In genomic region chr2:85060591-85061060, GRCm38 (mm10) we compare ENCODE assay signal across 8 mouse cellular contexts. TPM values are rescaled to one million over a fixed set of nuclear protein-coding genes. Genes with fewer than 3 reads are reported as not detected.
DNase-seq lines count a peak whose midpoint lies in the region; ATAC-seq and TF ChIP-seq lines count a peak whose summit lies in the region.

No protein-coding gene starts in this region.

- no peaks in the 10 kb centered on the region for H3K27me3 ChIP-seq in Patski
- no peaks in the 10 kb centered on the region for H3K27me3 ChIP-seq in intestine, embryonic 15.5 days (replicated peaks)
- no peaks in the 10 kb centered on the region for H3K27me3 ChIP-seq in liver, postnatal 0 days (ENCODE audit: insufficient read depth, low read length)

- POLR2A ChIA-PET in Patski (lab: Charles Lee) = interaction anchor here (0.5 to 3.0 kb wide), 6 partner anchors 10 to 36 kb away, joined by 3 to 12 read pairs (median 4); partner anchors contain the start of gene Tnks1bp1

- H3K4me1 ChIP-seq in intestine, embryonic 15.5 days (replicated peaks) = peaks cover 18% of the 10 kb centered on the region
- H3K4me1 ChIP-seq in liver, postnatal 0 days (ENCODE audit: insufficient read depth) = peaks cover 21% of the 10 kb centered on the region

- in situ Hi-C loops in Patski (cut with MboI; ENCODE audit: low pct_unique_long_range_greater_than_20kb) = loop anchor here (10.0 kb wide), 1 partner anchor 326 kb away; the partner anchor contains the start of gene Ypel4

- H3K9ac ChIP-seq in intestine, embryonic 15.5 days = peak overlapping the region; percentile 50
- peak overlapping the region; percentile 71 for H3K9ac ChIP-seq in liver, postnatal 0 days (replicated peaks)

- peaks cover 38% of the 10 kb centered on the region for H3K36me3 ChIP-seq in intestine, embryonic 15.5 days
- peaks cover 19% of the 10 kb centered on the region for H3K36me3 ChIP-seq in liver, postnatal 0 days (replicated peaks; ENCODE audit: insufficient read depth, low read length)

- DNase-seq in Patski (ENCODE audit: low read depth, low spot score) = no peak
- peak; percentile 36 for DNase-seq in embryo, embryonic 10.5 days (ENCODE audit: low spot score)
- peak; percentile 73 for DNase-seq in liver, postnatal 0 days
- DNase-seq in skeletal muscle tissue, adult 2 months (ENCODE audit: low read depth, low spot score) = peak; percentile 56
- DNase-seq in right cerebral cortex, postnatal 25 days = no peak
- DNase-seq in layer of hippocampus, adult 9-10 months (ENCODE audit: low spot score) = no peak

- TF ChIP-seq EP300 in liver, postnatal 0 days (IDR thresholded peaks at IDR 0.05; ENCODE audit: low read depth) = no peak

- WGBS in intestine, embryonic 15.5 days = 4% methylated on average over 11 of the region's 11 CpGs
- 13% methylated on average over 11 of the region's 11 CpGs for WGBS in liver, postnatal 0 days (ENCODE audit: insufficient replicate concordance)

- CTCF ChIA-PET in Patski (lab: Charles Lee) = interaction anchor here (1.0 to 2.6 kb wide), 4 partner anchors 11 to 45 kb away, joined by 3 to 14 read pairs (median 6); no protein-coding TSS in a partner anchor

- H3K27ac ChIP-seq in intestine, embryonic 15.5 days = peak overlapping the region; percentile 62
- peak overlapping the region; percentile 82 for H3K27ac ChIP-seq in liver, postnatal 0 days (ENCODE audit: low read depth)

- H3K4me2 ChIP-seq in intestine, embryonic 15.5 days (replicated peaks) = peak overlapping the region; percentile 69
- peak overlapping the region; percentile 76 for H3K4me2 ChIP-seq in liver, postnatal 0 days (ENCODE audit: low read depth, low read length)

- ATAC-seq in Patski = peak; percentile 93
- peak; percentile 74 for ATAC-seq in granulocyte monocyte progenitor cell, adult 5-6 weeks (replicated peaks; ENCODE audit: poor library complexity, severe bottlenecking)
- ATAC-seq in intestine, embryonic 15.5 days = peak; percentile 96
- peak; percentile 94 for ATAC-seq in liver, postnatal 0 days

- no peaks in the 10 kb centered on the region for H3K9me3 ChIP-seq in intestine, embryonic 15.5 days
- H3K9me3 ChIP-seq in liver, postnatal 0 days (ENCODE audit: low read length) = no peaks in the 10 kb centered on the region

- peak overlapping the region; percentile 39 for H3K4me3 ChIP-seq in intestine, embryonic 15.5 days (replicated peaks)
- peak overlapping the region; percentile 58 for H3K4me3 ChIP-seq in liver, postnatal 0 days (ENCODE audit: low read depth, low read length)

- no peak for TF ChIP-seq CTCF in Patski (IDR thresholded peaks at IDR 0.05)
- TF ChIP-seq CTCF in liver, postnatal 0 days (IDR thresholded peaks at IDR 0.05; ENCODE audit: low read depth) = no peak

RNA-seq across cellular contexts. Expression of gene Tnks1bp1, which starts 12.8 kb away (rescaled TPM):
- polyA plus RNA-seq in Patski (2021) = 105 TPM
- total RNA-seq in granulocyte monocyte progenitor cell, adult 5-6 weeks (2014; fragmentation: Nextera tagmentation) = 0.47 and 1.4 TPM in 2 replicates
- total RNA-seq in granulocyte monocyte progenitor cell, adult 5-6 weeks (2017) = 2.2 and 4.9 TPM in 2 replicates
- 35.2 and 35.5 TPM in 2 replicates for polyA plus RNA-seq in intestine, embryonic 15.5 days (2015; fragmentation: Nextera tagmentation; extraction: Ambion mirVana)
- polyA plus RNA-seq in liver, postnatal 0 days (2015; fragmentation: Nextera tagmentation; extraction: Ambion mirVana) = 6.0 and 6.5 TPM in 2 replicates

RNA-seq across cellular contexts. Expression of gene P2rx3, which starts 23.4 kb away (rescaled TPM):
- polyA plus RNA-seq in Patski (2021) = 0.27 TPM
- total RNA-seq in granulocyte monocyte progenitor cell, adult 5-6 weeks (2014; fragmentation: Nextera tagmentation) = 0.68 and 0.92 TPM in 2 replicates
- total RNA-seq in granulocyte monocyte progenitor cell, adult 5-6 weeks (2017) = 0.10 and 0.52 TPM in 2 replicates
- 1.0 and 1.4 TPM in 2 replicates for polyA plus RNA-seq in intestine, embryonic 15.5 days (2015; fragmentation: Nextera tagmentation; extraction: Ambion mirVana)
- 0.56 and 0.57 TPM in 2 replicates for polyA plus RNA-seq in liver, postnatal 0 days (2015; fragmentation: Nextera tagmentation; extraction: Ambion mirVana)

RNA-seq across cellular contexts. Expression of gene Ssrp1, which starts 23.6 kb away (rescaled TPM):
- polyA plus RNA-seq in Patski (2021) = 224 TPM
- 229 and 255 TPM in 2 replicates for total RNA-seq in granulocyte monocyte progenitor cell, adult 5-6 weeks (2014; fragmentation: Nextera tagmentation)
- total RNA-seq in granulocyte monocyte progenitor cell, adult 5-6 weeks (2017) = 454 and 456 TPM in 2 replicates
- 256 and 258 TPM in 2 replicates for polyA plus RNA-seq in intestine, embryonic 15.5 days (2015; fragmentation: Nextera tagmentation; extraction: Ambion mirVana)
- polyA plus RNA-seq in liver, postnatal 0 days (2015; fragmentation: Nextera tagmentation; extraction: Ambion mirVana) = 69.8 and 80.8 TPM in 2 replicates

Comparison
In these comparisons a context has a peak if more than half of its experiments do, and no peak if none do; other contexts are left out.
1. DNase-seq: peak in embryo, embryonic 10.5 days (single experiment), liver, postnatal 0 days (single experiment) and skeletal muscle tissue, adult 2 months (single experiment); none in Patski (single experiment), right cerebral cortex, postnatal 25 days (single experiment) and layer of hippocampus, adult 9-10 months (single experiment).
2. Peak in every context shown above with its lines, with median percentiles within 50 percentile points of each other: ATAC-seq.